Mouse (Mus musculus) embryonic facial prominence, embryonic 15.5 days (tissue): ENCODE measurements around the gene Gnao1. TPM values are rescaled to one million over a fixed set of nuclear protein-coding genes. Genes with fewer than 3 reads are reported as not detected.

Experiments used
- ATAC-seq: fragments of 200-750 bp; cut with Nextera tagmentation; 2 replicates; pipeline ENCODE4 v1.8.0; 2017; ENCODE audit warnings: low read depth, moderate TSS enrichment; ENCODE audit not compliant: insufficient number of reproducible peaks, low FRiP score, low TSS enrichment
- H3K27ac ChIP-seq: fragments of 300-500 bp; sonication (generic); replicated peaks from 2 replicates; pipeline ENCODE4 v1.5.1; 2015; ENCODE audit warnings: mild to moderate bottlenecking, inconsistent platforms
- H3K27me3 ChIP-seq: fragments of 300-500 bp; sonication (generic); 2 replicates; pipeline ENCODE4 v1.6.1; 2015; ENCODE audit warnings: inconsistent platforms
- H3K36me3 ChIP-seq: fragments of 300-500 bp; sonication (generic); 2 replicates; pipeline ENCODE4 v1.6.1; 2015; ENCODE audit warnings: mild to moderate bottlenecking, inconsistent platforms
- H3K4me1 ChIP-seq: fragments of 300-500 bp; sonication (generic); 2 replicates; pipeline ENCODE4 v1.6.1; 2015; ENCODE audit warnings: inconsistent platforms
- H3K4me2 ChIP-seq: fragments of 300-500 bp; sonication (generic); replicated peaks from 2 replicates; pipeline ENCODE4 v1.6.1; 2015; ENCODE audit warnings: mild to moderate bottlenecking, inconsistent platforms
- H3K4me3 ChIP-seq: fragments of 300-500 bp; sonication (generic); replicated peaks from 2 replicates; pipeline ENCODE4 v1.5.1; 2015; ENCODE audit warnings: mild to moderate bottlenecking, inconsistent platforms
- H3K9ac ChIP-seq: fragments of 300-500 bp; sonication (generic); 2 replicates; pipeline ENCODE4 v1.6.1; 2015; ENCODE audit warnings: inconsistent platforms
- H3K9me3 ChIP-seq: fragments of 300-500 bp; sonication (generic); replicated peaks from 2 replicates; pipeline ENCODE4 v1.6.1; 2016; ENCODE audit warnings: inconsistent platforms
- WGBS: fragments of 180-500 bp; shearing (Covaris S2); methylation state at CpG from one replicate; pipeline ENCODE4 v1.1.7; 2015; 5-methylcytosine and 5-hydroxymethylcytosine counted together
- polyA plus RNA-seq: library from polyadenylated mRNA; unstranded; fragments of >200 nt; fragmentation: Nextera tagmentation; extraction: Ambion mirVana; gene quantifications from 2 replicates; pipeline ENCODE4 v1.2.1, GENCODE M21; 2015

Gene Gnao1
- polyA plus RNA-seq, 1 experiment from 2014 or later: 14.3 TPM

DNA sequence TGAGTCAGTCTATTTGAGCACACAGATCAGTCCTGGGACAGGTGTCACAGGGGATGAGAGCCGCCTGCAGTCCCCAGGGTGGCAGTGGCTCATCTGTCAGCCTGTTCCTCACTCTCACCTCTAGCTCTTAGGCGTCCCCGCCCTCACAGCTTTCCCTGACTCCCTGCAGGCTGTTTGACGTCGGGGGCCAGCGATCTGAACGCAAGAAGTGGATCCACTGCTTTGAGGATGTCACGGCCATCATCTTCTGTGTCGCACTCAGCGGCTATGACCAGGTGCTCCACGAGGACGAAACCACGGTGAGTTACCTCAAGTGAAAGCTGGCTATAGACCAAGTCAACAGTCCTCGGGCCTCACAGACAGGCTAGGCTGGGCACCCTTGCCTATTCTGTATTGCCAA lies 140.4 kb downstream of the Gnao1 start:
- H3K4me2 ChIP-seq: no peak overlapping the region
- H3K27ac ChIP-seq: no peak overlapping the region
- H3K27me3 ChIP-seq: no peaks in the 10 kb centered on the region
- H3K36me3 ChIP-seq: peaks cover under 1% of the 10 kb centered on the region
- H3K4me3 ChIP-seq: no peak overlapping the region
- no peak overlapping the region for H3K9ac ChIP-seq
- no peaks in the 10 kb centered on the region for H3K9me3 ChIP-seq
- 80% methylated on average over 14 of the region's 14 CpGs for WGBS
- H3K4me1 ChIP-seq: no peaks in the 10 kb centered on the region
- no peak for ATAC-seq

DNA sequence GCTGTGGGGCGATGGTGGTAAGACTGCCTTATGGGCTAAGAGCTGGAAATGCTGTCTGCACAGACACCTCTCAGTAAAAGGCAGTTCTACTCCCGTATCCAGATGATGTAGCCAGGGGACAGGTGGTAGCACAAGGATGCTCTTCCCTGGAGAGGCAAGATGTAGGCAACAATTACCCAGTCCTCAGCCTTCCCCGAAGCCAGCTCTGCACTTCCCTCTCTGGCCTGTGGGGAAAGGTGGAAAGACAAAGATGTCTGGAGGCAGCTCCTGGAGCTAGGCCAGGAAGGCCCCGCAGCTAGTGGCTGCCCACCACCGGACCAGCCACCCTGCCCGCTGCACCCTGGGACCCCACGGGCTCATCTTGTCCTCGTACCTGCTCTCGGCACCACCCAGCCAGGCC lies 142.7 kb downstream of the Gnao1 start:
- no peaks in the 10 kb centered on the region for H3K9me3 ChIP-seq
- H3K9ac ChIP-seq: no peak overlapping the region
- peaks cover 4% of the 10 kb centered on the region for H3K36me3 ChIP-seq
- H3K4me1 ChIP-seq: no peaks in the 10 kb centered on the region
- H3K4me3 ChIP-seq: no peak overlapping the region
- H3K27ac ChIP-seq: no peak overlapping the region
- H3K27me3 ChIP-seq: no peaks in the 10 kb centered on the region
- no peak overlapping the region for H3K4me2 ChIP-seq
- 84% methylated on average over 9 of the region's 9 CpGs for WGBS
- no peak for ATAC-seq

DNA sequence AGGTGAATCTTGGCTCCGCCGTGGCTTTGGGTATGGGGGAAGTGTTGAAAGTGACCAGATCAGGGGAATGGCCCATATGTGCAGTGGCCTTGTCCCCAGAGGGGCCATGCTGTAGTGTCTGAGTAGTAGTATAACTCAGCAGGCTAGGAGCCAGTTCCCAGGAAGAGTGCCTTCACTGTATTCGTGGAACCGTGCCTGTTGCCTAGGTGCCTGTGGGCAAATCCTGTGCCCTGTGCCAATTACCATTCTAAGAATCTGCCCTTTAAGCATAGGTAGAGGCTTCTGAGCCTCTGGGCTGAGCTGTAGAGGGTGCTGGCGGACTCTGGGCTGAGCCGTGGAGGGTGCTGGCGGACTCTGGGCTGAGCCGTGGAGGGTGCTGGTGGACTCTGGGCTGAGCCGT lies 148.6 kb downstream of the Gnao1 start:
- Histone ChIP-seq H3K27me3 (no peaks in the 10 kb centered on the region), H3K4me2 (no peak overlapping the region), H3K4me1 (no peaks in the 10 kb centered on the region), H3K4me3 (no peak overlapping the region), H3K9ac (no peak overlapping the region), H3K27ac (no peak overlapping the region), H3K36me3 (peaks cover 4% of the 10 kb centered on the region), H3K9me3 (no peaks in the 10 kb centered on the region)
- no peak for ATAC-seq
- 89% methylated on average over 9 of the region's 9 CpGs for WGBS

DNA sequence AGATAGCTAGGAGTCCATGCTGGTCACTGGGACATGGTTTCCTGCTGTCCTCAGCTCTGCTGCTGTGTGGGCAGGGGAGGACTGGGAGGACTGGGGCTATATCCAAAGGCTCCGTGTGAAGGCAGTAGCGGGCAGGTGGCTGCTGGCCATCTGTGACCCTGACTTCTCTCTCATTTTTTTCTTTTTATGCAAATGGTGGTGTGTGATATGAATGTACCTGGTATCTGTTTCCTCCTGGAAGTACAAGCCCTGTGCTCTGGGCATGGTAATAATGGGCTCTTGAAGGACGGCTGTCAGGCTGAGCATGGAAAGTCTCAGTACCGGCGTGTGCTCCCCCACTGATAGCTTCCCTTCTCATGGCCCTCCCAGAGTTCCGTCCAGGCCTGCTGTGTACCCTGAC lies 151.1 kb downstream of the Gnao1 start:
- no peak overlapping the region for H3K9ac ChIP-seq
- H3K4me1 ChIP-seq: no peaks in the 10 kb centered on the region
- H3K36me3 ChIP-seq: no peaks in the 10 kb centered on the region
- WGBS: 88% methylated on average over 6 of the region's 6 CpGs
- no peaks in the 10 kb centered on the region for H3K27me3 ChIP-seq
- H3K9me3 ChIP-seq: no peaks in the 10 kb centered on the region
- ATAC-seq: no peak
- no peak overlapping the region for H3K27ac ChIP-seq
- no peak overlapping the region for H3K4me2 ChIP-seq
- H3K4me3 ChIP-seq: no peak overlapping the region

DNA sequence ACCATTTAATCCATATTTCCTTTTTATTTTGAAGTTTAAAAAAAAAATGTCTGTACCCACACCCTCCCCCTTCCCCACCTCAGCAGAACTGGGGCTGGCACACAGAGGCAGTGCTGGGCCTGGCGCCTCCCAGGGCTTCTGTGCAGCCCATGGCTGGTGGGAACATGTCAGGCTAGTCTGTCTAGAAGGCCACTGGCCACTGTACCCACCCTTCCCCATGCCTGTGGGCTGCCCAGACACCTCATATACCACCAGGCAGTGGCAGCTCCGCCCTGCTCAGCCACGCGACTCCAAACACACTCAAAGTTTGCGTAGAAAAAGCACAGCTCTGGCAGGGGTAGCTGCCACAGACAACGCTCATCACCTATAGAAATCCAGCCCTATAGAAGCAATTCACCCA lies 158.5 kb downstream of the Gnao1 start:
- peaks cover 12% of the 10 kb centered on the region for H3K36me3 ChIP-seq
- no peak for ATAC-seq
- H3K27me3 ChIP-seq: no peaks in the 10 kb centered on the region
- no peak overlapping the region for H3K4me3 ChIP-seq
- WGBS: 51% methylated on average over 6 of the region's 6 CpGs
- H3K4me1 ChIP-seq: peaks cover 5% of the 10 kb centered on the region; the same call in 1 of the 2 replicates
- no peak overlapping the region for H3K27ac ChIP-seq
- H3K4me2 ChIP-seq: no peak overlapping the region
- H3K9ac ChIP-seq: no peak overlapping the region
- no peaks in the 10 kb centered on the region for H3K9me3 ChIP-seq

DNA sequence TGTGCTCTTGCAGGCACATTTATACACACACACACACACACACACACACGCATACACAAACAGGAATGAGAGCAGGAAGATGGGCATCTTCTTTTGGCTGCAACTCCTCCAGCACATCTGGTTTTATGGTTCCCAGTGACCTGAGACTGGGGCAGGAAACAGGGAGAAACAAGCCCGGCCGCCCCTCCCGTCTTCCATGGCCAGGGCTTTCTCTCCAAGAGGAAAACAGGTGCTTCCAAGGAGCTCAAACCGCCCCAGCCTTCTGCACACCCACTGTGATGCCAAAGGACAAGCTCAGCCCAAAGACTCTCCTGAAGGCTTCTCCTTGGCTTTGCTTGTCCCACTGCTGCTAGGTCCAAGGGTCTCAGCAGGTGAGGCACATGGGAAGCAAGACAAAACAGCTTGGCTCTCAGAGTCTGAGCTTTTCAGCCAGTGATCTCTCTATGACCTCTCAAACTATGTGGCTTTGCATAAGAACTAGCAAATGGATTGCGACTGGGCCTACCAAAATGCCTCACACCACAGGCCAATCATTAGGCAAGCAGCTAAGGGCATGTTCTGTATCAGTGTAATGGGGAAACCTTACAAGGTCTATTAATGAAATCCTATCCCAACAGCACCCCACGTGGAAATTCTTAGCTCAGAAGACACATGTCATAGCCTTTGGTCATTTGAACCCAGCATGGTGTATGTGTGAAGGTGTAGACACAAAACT lies 160.0 kb downstream of the Gnao1 start:
- no peak for ATAC-seq
- Histone ChIP-seq H3K9me3 (no peaks in the 10 kb centered on the region), H3K4me1 (peaks cover 5% of the 10 kb centered on the region; the same call in 1 of the 2 replicates), H3K9ac (no peak overlapping the region), H3K27ac (no peak overlapping the region), H3K36me3 (peaks cover 27% of the 10 kb centered on the region), H3K4me2 (no peak overlapping the region), H3K4me3 (no peak overlapping the region), H3K27me3 (no peaks in the 10 kb centered on the region)
- 54% methylated on average over 7 of the region's 7 CpGs for WGBS

DNA sequence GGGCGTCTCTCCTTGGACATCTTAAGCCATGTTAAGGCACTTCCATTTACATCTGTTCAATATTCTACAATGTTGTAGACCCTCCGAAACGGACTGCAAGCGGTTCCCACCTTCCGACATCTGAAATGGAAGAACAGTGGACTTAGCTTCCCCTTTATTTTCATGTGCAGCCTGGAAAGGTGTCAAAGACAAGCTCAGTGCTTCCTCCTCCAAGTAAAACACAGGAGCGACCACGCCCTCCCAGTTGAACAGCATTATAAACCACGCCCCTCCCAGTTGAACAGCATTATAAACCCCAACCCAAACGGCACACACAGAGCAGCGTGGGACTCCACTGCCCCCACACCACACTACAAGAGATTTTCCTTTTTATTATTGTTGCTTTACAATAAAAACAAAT lies 161.7 kb downstream of the Gnao1 start:
- H3K4me3 ChIP-seq: no peak overlapping the region
- no peak overlapping the region for H3K4me2 ChIP-seq
- no peak overlapping the region for H3K27ac ChIP-seq
- H3K9ac ChIP-seq: no peak overlapping the region
- H3K4me1 ChIP-seq: peaks cover 5% of the 10 kb centered on the region; the same call in 1 of the 2 replicates
- H3K36me3 ChIP-seq: peaks cover 42% of the 10 kb centered on the region
- H3K9me3 ChIP-seq: no peaks in the 10 kb centered on the region
- 86% methylated on average over 10 of the region's 10 CpGs for WGBS
- no peaks in the 10 kb centered on the region for H3K27me3 ChIP-seq
- ATAC-seq: no peak

DNA sequence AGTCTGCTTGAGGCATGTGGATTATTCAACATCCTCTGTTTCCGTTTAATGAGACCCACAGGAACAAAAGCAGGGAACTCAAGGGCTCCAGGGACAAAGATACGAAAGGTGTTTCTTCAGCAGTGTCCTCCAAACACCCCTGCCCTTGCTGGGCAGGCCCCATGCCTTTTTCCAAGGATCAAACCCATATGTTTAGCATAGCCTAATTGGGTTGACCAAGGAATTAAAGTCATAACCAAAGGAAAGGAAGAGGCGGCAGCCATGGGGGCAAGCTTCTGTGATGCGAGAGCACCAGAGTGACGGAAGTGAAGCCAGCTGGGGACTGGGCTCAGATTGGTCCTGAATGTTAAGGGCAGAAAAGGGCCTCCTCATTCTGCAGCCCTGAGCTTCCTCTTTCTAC lies 162.4 kb downstream of the Gnao1 start:
- no peaks in the 10 kb centered on the region for H3K9me3 ChIP-seq
- no peaks in the 10 kb centered on the region for H3K27me3 ChIP-seq
- no peak overlapping the region for H3K9ac ChIP-seq
- peaks cover 5% of the 10 kb centered on the region; the same call in 1 of the 2 replicates for H3K4me1 ChIP-seq
- H3K4me2 ChIP-seq: no peak overlapping the region
- H3K4me3 ChIP-seq: no peak overlapping the region
- H3K27ac ChIP-seq: no peak overlapping the region
- WGBS: 76% methylated on average over 5 of the region's 5 CpGs
- H3K36me3 ChIP-seq: peaks cover 47% of the 10 kb centered on the region
- ATAC-seq: no peak

DNA sequence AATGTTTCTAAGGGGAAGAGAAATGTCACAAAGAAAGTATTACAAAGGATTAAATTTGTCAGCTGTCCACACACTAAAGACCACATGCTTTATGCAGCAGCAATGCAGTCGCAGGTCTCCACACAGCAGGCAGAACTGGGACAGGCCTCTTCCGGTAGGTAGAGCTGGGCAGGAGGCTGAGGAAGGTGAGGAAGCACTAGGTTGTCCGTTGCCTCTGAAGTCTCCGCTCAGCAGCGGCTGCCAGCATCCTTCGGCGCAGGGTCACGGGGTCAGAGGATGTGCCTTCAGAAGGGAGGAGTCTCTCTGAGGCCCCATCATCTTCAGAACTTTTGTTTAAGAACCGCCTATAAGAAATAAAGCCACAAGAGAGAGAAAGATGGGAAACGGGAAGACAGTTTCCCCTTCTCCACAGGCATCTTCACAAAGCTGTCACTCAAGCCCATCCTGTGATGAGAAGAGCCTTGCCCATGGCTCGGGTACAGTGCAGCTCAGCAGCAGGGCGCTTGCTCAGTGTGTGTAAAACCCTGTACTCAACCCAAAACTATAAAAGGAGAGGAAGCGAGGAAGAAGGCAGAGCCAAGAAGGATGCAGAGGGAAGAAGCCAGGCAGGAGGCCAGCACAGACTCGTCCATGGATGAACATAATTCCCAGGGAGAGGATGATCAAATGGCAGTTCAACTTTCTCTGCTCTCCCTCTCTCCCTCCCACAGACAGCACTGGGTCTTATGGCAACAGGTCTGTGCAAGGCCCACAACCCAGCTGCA lies 163.4 kb downstream of the Gnao1 start:
- Histone ChIP-seq H3K4me3 (no peak overlapping the region), H3K27ac (0 out of 2 replicates have a peak overlapping the region, but pooled peaks have one; percentile 8), H3K4me2 (no peak overlapping the region), H3K27me3 (no peaks in the 10 kb centered on the region), H3K4me1 (peaks cover 5% of the 10 kb centered on the region; the same call in 1 of the 2 replicates), H3K9me3 (no peaks in the 10 kb centered on the region), H3K9ac (no peak overlapping the region), H3K36me3 (peaks cover 52% of the 10 kb centered on the region)
- ATAC-seq: no peak; the same call in 1 of the 2 replicates
- 74% methylated on average over 14 of the region's 14 CpGs for WGBS

DNA sequence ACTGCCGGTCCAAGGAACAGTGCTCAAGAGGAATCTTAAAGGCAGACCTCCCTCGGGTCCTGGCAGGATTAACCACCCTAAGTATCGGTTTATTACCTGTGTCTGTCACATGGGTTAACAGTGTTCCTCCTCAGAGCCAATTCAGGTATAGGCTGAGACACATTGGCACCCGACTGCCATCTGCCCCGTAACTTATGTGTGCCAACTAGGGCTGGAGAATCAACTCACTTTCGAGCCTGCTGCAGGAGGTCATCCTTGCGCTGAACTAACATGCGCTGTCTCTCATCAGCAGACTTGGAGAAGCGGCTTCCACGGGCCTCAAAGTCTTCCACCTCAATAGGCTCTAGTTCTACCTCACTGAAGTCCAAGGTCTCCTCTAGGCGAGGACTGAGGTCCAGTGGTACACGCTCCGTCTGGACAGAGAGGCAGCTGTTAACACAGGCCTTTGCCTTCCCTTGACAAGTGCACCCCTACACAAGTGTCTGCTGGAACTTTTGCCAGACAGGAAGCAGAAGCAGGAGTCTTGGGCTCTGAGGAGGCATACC lies 164.1 kb downstream of the Gnao1 start:
- H3K4me1 ChIP-seq: no peaks in the 10 kb centered on the region
- H3K4me2 ChIP-seq: no peak overlapping the region
- H3K27ac ChIP-seq: no peak overlapping the region
- no peaks in the 10 kb centered on the region for H3K27me3 ChIP-seq
- no peak overlapping the region for H3K9ac ChIP-seq
- H3K9me3 ChIP-seq: no peaks in the 10 kb centered on the region
- H3K4me3 ChIP-seq: no peak overlapping the region
- 89% methylated on average over 13 of the region's 13 CpGs for WGBS
- peaks cover 60% of the 10 kb centered on the region for H3K36me3 ChIP-seq
- ATAC-seq: no peak

DNA sequence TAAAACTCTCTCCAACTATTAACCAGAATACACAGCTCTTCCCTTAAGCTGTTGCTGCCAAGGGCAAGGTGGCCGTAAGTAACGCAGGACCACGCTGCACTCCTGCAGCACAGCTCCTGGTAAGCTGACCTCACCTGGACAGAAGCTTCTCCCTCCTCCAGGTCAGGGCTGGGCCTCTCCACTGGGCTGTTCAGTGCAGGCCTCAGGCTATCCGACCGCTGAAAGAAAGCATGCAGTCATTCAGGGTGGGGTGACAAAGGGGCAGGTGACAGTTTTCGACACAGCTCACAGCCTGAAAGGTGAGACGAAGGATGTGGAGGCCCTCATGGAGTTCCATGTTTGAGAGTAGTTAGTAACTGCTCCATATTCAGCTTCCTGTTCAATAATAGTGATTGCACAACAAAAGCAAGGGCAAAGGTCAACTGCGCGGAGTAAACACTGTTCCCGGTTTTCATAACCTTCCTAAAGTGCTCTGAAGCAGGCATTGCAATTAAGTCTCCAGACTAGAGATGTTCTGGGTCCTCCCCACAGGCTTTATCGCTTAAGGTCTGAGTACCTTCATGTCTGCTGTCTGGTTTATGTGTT lies 164.9 kb downstream of the Gnao1 start:
- ATAC-seq: no peak; the same call in 1 of the 2 replicates
- Histone ChIP-seq H3K27me3 (no peaks in the 10 kb centered on the region), H3K9ac (no peak overlapping the region), H3K27ac (no peak overlapping the region), H3K4me1 (no peaks in the 10 kb centered on the region), H3K4me2 (no peak overlapping the region), H3K4me3 (no peak overlapping the region), H3K9me3 (no peaks in the 10 kb centered on the region), H3K36me3 (peaks cover 63% of the 10 kb centered on the region)
- WGBS: 80% methylated on average over 11 of the region's 11 CpGs
